Mouse (Mus musculus) lung, adult 2 months (tissue): ENCODE data around the gene Zbed5.

ENCODE experiments used
- CTCF ChIP-seq: fragments of 200-500 bp; IDR thresholded peaks from 2 replicates; pipeline ENCODE4 v1.5.1; 2011; ENCODE audit warnings: mild to moderate bottlenecking, low read length, control low read depth; ENCODE audit not compliant: insufficient read depth
- POLR2A ChIP-seq: fragments of 200-500 bp; IDR thresholded peaks from 2 replicates; pipeline ENCODE4 v1.6.1; 2011; ENCODE audit warnings: low read depth, mild to moderate bottlenecking, control low read depth, low read length, borderline replicate concordance; ENCODE audit errors: extremely low read depth

- TF ChIP-seq CTCF (no peak), POLR2A (no peak)
These were observed 48.0 kb upstream of the Zbed5 start for GRCm38 (mm10) chr5:129847558-129847820.
